Mouse (Mus musculus) G1E (cell line): ENCODE measurements at regions not wholly inside any gene's neighbourhood (a gene's known extent, or its start where the extent isn't known, plus 50 kb on each side); places are given as distances from the start of the nearest gene placed in this dataset.

Experiments used
- CTCF ChIP-seq: IDR thresholded peaks from 2 replicates; pipeline ENCODE4 v1.5.1; 2012; ENCODE audit warnings: low read depth, low read length, inconsistent platforms, mixed read lengths
- GATA2 ChIP-seq: IDR thresholded peaks from 2 replicates; pipeline ENCODE4 v1.6.1; 2012; ENCODE audit warnings: low read depth, low read length, inconsistent platforms, borderline replicate concordance
- POLR2AphosphoS5 ChIP-seq: IDR thresholded peaks from 2 replicates; pipeline ENCODE4 v1.6.1; 2012; ENCODE audit warnings: low read depth, low read length, inconsistent platforms; ENCODE audit not compliant: insufficient replicate concordance
- TAL1 ChIP-seq: conservative IDR thresholded peaks from 2 replicates; pipeline ENCODE4 v1.6.1; 2012; ENCODE audit warnings: low read depth, low read length, inconsistent platforms, mixed read lengths

GRCm38 (mm10) chr10:21474242-21474641 is 97.2 kb downstream of the Aldh8a1 start:
- no peak for TF ChIP-seq CTCF
- TF ChIP-seq TAL1 = no peak
- TF ChIP-seq GATA2 = no peak
- no peak for TF ChIP-seq POLR2AphosphoS5
